Mouse (Mus musculus): Measurements from ENCODE around the gene Anapc11. TPM values are rescaled to one million over a fixed set of nuclear protein-coding genes. Genes with fewer than 3 reads are reported as not detected.

Anapc11 gene
- total RNA-seq, 2 experiments from 2014 or later = 50.7 to 51.6 TPM

GRCm38 (mm10) chr11:120657301-120657700, 59.1 kb downstream of the Anapc11 start:
- no peak for DNase-seq

Small RNA genes within 50 kb of the gene (microRNA-seq; reads per million reads assigned to microRNA genes)
- gene Mir6936 (ENCODE audit: borderline replicate concordance in 2 of 2) = 0 reads per million in 2 experiments

Other genes with a start within 250 kb of the Anapc11 start
- gene Actg1, start 249.9 kb upstream of the Anapc11 start, total RNA-seq (2021) = 100 to 1,000 TPM; 236 to 249 TPM
- gene Fscn2, start 236.9 kb upstream of the Anapc11 start, total RNA-seq (2021) = under 1 TPM; 0.29 to 0.31 TPM
- 10 to 100 TPM; 14.0 to 16.5 TPM for gene Faap100, start 219.7 kb upstream of the Anapc11 start, total RNA-seq (2021)
- 10 to 100 TPM; 67.9 to 72.7 TPM for gene Nploc4, start 160.7 kb upstream of the Anapc11 start, total RNA-seq (2021)
- gene Tspan10, start 155.8 kb upstream of the Anapc11 start, total RNA-seq (2021) = 1 to 10 TPM in 1 of 2 experiments, under 1 TPM in 1; 0.54 to 1.1 TPM
- gene Pde6g, start 144.9 kb upstream of the Anapc11 start, total RNA-seq (2021) = under 1 TPM in 1 of 2 experiments, not detected in 1; 0.83 TPM
- 10 to 100 TPM; 23.3 to 25.0 TPM for gene Oxld1, start 140.4 kb upstream of the Anapc11 start, total RNA-seq (2021)
- 1 to 10 TPM; 5.8 to 7.6 TPM for gene Ccdc137, start 140.3 kb upstream of the Anapc11 start, total RNA-seq (2021)
- 1 to 10 TPM; 5.2 to 9.1 TPM for gene Arl16, start 130.8 kb upstream of the Anapc11 start, total RNA-seq (2021)
- 100 to 1,000 TPM; 156 to 166 TPM for gene Mrpl12, start 113.8 kb upstream of the Anapc11 start, total RNA-seq (2021)
- gene Slc25a10, start 106.6 kb upstream of the Anapc11 start, total RNA-seq (2021) = 1 to 10 TPM; 3.2 to 8.7 TPM
- under 1 TPM in 1 of 2 experiments, not detected in 1; 0.31 TPM for gene Gcgr, start 67.7 kb upstream of the Anapc11 start, total RNA-seq (2021)
- 10 to 100 TPM; 21.4 to 23.7 TPM for gene Mcrip1, start 48.7 kb upstream of the Anapc11 start, total RNA-seq (2021)
- gene Ppp1r27, start 47.3 kb upstream of the Anapc11 start, total RNA-seq (2021) = 100 to 1,000 TPM in 1 of 2 experiments, 10 to 100 TPM in 1; 92.3 to 377 TPM
- 100 to 1,000 TPM; 192 to 198 TPM for gene P4hb, start 25.2 kb upstream of the Anapc11 start, total RNA-seq (2021)
- gene Arhgdia, start 16.8 kb upstream of the Anapc11 start, total RNA-seq (2021) = 10 to 100 TPM; 80.1 to 95.2 TPM
- 10 to 100 TPM; 39.1 to 40.5 TPM for gene Alyref, start 56 bp upstream of the Anapc11 start, total RNA-seq (2021)
- not detected for gene Npb, start 10.1 kb downstream of the Anapc11 start, total RNA-seq (2021)
- gene Pcyt2, start 19.5 kb downstream of the Anapc11 start, total RNA-seq (2021) = 10 to 100 TPM; 30.7 to 34.7 TPM
- 1 to 10 TPM; 4.3 to 7.2 TPM for gene Sirt7, start 26.8 kb downstream of the Anapc11 start, total RNA-seq (2021)
- gene Mafg, start 35.2 kb downstream of the Anapc11 start, total RNA-seq (2021) = 10 to 100 TPM; 41.8 to 47.1 TPM
- gene Pycr1, start 45.3 kb downstream of the Anapc11 start, total RNA-seq (2021) = 1 to 10 TPM; 6.7 to 6.8 TPM
- 100 to 1,000 TPM; 121 to 134 TPM for gene Myadml2, start 49.7 kb downstream of the Anapc11 start, total RNA-seq (2021)
- under 1 TPM in 1 of 2 experiments, not detected in 1; 0.18 TPM for gene Notum, start 62.8 kb downstream of the Anapc11 start, total RNA-seq (2021)
- gene Aspscr1, start 74.6 kb downstream of the Anapc11 start, total RNA-seq (2021) = 10 to 100 TPM; 25.8 to 28.8 TPM
- gene Cenpx, start 115.3 kb downstream of the Anapc11 start, total RNA-seq (2021) = 10 to 100 TPM; 25.4 to 32.7 TPM
- gene Lrrc45, start 115.5 kb downstream of the Anapc11 start, total RNA-seq (2021) = 1 to 10 TPM; 4.0 to 4.3 TPM
- gene Rac3, start 123.0 kb downstream of the Anapc11 start, total RNA-seq (2021) = 1 to 10 TPM; 1.2 TPM
- 1 to 10 TPM; 5.8 to 6.0 TPM for gene Dcxr, start 128.9 kb downstream of the Anapc11 start, total RNA-seq (2021)
- 10 to 100 TPM in 1 of 2 experiments, 1 to 10 TPM in 1; 9.6 to 16.9 TPM for gene Cbr2, start 133.7 kb downstream of the Anapc11 start, total RNA-seq (2021)
- gene Hmga1b, start 164.4 kb downstream of the Anapc11 start, total RNA-seq (2021) = 10 to 100 TPM; 17.1 to 19.8 TPM
- gene Rfng, start 185.8 kb downstream of the Anapc11 start, total RNA-seq (2021) = 10 to 100 TPM in 1 of 2 experiments, 1 to 10 TPM in 1; 9.6 to 11.0 TPM
- gene Gps1, start 185.9 kb downstream of the Anapc11 start, total RNA-seq (2021) = 10 to 100 TPM; 50.3 to 53.0 TPM
- 10 to 100 TPM; 32.6 to 36.2 TPM for gene Dus1l, start 198.0 kb downstream of the Anapc11 start, total RNA-seq (2021)
- gene Fasn, start 226.1 kb downstream of the Anapc11 start, total RNA-seq (2021) = 10 to 100 TPM; 11.1 to 59.9 TPM